Mouse (Mus musculus): ENCODE data around the gene Prl3a1. TPM values are rescaled to one million over a fixed set of nuclear protein-coding genes. Genes with fewer than 3 reads are reported as not detected.

The Prl3a1 gene
- total RNA-seq (2014; rRNA removed; ENCODE audit: low replicate concordance) (not detected in 2 replicates), polyA plus RNA-seq (2015; fragmentation: Nextera tagmentation; extraction: Ambion mirVana) (not detected in 2 replicates)

DNA sequence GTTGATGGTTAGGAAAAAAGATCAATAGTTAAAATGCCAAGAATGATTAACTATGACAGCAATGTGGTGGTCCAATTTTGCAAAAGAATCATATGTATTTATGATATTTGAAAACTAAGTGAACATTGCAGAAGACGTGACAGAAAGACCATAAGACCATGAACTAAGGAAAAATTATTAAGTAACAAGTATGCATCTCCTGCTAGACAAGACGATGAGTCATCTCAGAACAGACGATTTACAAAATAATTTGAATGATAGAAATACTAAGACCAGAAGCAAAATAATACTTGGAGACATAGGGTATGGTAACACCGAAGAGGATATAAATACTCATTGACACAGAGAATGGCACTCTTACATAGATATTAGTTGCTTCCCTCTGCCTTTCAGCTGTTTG lies at the start of gene Prl3a1:
Gene Prl3a1 (plus strand): TSS at position 301 of the 400 bp plus-strand sequence.
- no peak within 1 kb of the TSS for H3K27ac ChIP-seq (ENCODE audit: low read depth)
- H3K27me3 ChIP-seq (ENCODE audit: control insufficient read depth, insufficient read depth, low read length), result no peaks in the 10 kb centered on the region
- no peak for ATAC-seq (ENCODE audit: insufficient read depth, low read depth)
- no peak within 1 kb of the TSS for H3K4me2 ChIP-seq (ENCODE audit: low read depth, low read length)
- TF ChIP-seq CTCF (IDR thresholded peaks at IDR 0.05; ENCODE audit: low read depth) (no peak), EP300 (IDR thresholded peaks at IDR 0.05; ENCODE audit: low read depth) (no peak)
- H3K9ac ChIP-seq (replicated peaks; ENCODE audit: low read depth, low read length), result no peak within 1 kb of the TSS
- H3K36me3 ChIP-seq (replicated peaks; ENCODE audit: control insufficient read depth, insufficient read depth, low read length), result no peaks in the 10 kb centered on the region
- no peaks in the 10 kb centered on the region for H3K4me1 ChIP-seq (ENCODE audit: control insufficient read depth, insufficient read depth)
- WGBS, result 69% methylated on average over 4 of the region's 4 CpGs
- no peak for DNase-seq (ENCODE audit: low spot score)
- H3K4me3 ChIP-seq (ENCODE audit: low read depth, low read length), result no peak within 1 kb of the TSS
- H3K9me3 ChIP-seq (replicated peaks; ENCODE audit: control insufficient read depth, low read length), result no peaks in the 10 kb centered on the region

- H3K36me3 ChIP-seq (replicated peaks; ENCODE audit: control insufficient read depth, insufficient read depth, low read length), result no peaks in the 10 kb centered on the region
- no peaks in the 10 kb centered on the region for H3K9me3 ChIP-seq (replicated peaks; ENCODE audit: control insufficient read depth, low read length)
- H3K9ac ChIP-seq (replicated peaks; ENCODE audit: low read depth, low read length), result no peak within 1 kb of the TSS
- ATAC-seq (ENCODE audit: insufficient read depth, low read depth) (no peak), DNase-seq (ENCODE audit: low spot score) (no peak)
- H3K4me3 ChIP-seq (ENCODE audit: low read depth, low read length), result no peak within 1 kb of the TSS
- no peak for TF ChIP-seq CTCF (IDR thresholded peaks at IDR 0.05; ENCODE audit: low read depth)
- 88% methylated on average over 1 of the region's 1 CpGs for WGBS
- H3K27me3 ChIP-seq (ENCODE audit: control insufficient read depth, insufficient read depth, low read length), result no peaks in the 10 kb centered on the region
- H3K4me1 ChIP-seq (ENCODE audit: control insufficient read depth, insufficient read depth), result no peaks in the 10 kb centered on the region
- no peak within 1 kb of the TSS for H3K4me2 ChIP-seq (ENCODE audit: low read depth, low read length)
- H3K27ac ChIP-seq (ENCODE audit: low read depth), result no peak within 1 kb of the TSS
These were observed 17.7 kb upstream of the Prl3a1 start, which contains the start of gene Prl3b1 for GRCm38 (mm10) chr13:27241547-27241946. Gene Prl3b1, plus strand, starts transcription at chr13:27241847.

- Histone ChIP-seq H3K27me3 (ENCODE audit: control insufficient read depth, insufficient read depth, low read length) (no peaks in the 10 kb centered on the region), H3K9me3 (replicated peaks; ENCODE audit: control insufficient read depth, low read length) (no peaks in the 10 kb centered on the region), H3K27ac (ENCODE audit: low read depth) (no peak within 1 kb of the TSS), H3K4me3 (ENCODE audit: low read depth, low read length) (no peak within 1 kb of the TSS), H3K4me2 (ENCODE audit: low read depth, low read length) (no peak within 1 kb of the TSS), H3K4me1 (ENCODE audit: control insufficient read depth, insufficient read depth) (no peaks in the 10 kb centered on the region), H3K36me3 (replicated peaks; ENCODE audit: control insufficient read depth, insufficient read depth, low read length) (no peaks in the 10 kb centered on the region), H3K9ac (replicated peaks; ENCODE audit: low read depth, low read length) (no peak within 1 kb of the TSS)
- TF ChIP-seq EP300 (IDR thresholded peaks at IDR 0.05; ENCODE audit: low read depth) (no peak), CTCF (IDR thresholded peaks at IDR 0.05; ENCODE audit: low read depth) (no peak)
- no peak for ATAC-seq (ENCODE audit: insufficient read depth, low read depth)
- no peak for DNase-seq (ENCODE audit: low spot score)
- WGBS, result 63% methylated on average over 7 of the region's 7 CpGs
These were observed 53.3 kb downstream of the Prl3a1 start, which contains the start of gene Prl6a1 for GRCm38 (mm10) chr13:27312334-27313225. Gene Prl6a1, plus strand, starts transcription at chr13:27312627.

Other genes starting within 250 kb of the Prl3a1 start
- not detected in 2 replicates for gene Prl, start 201.9 kb upstream of the Prl3a1 start, total RNA-seq (2014; rRNA removed; ENCODE audit: low replicate concordance)
- not detected in 2 replicates for gene Prl, start 201.9 kb upstream of the Prl3a1 start, polyA plus RNA-seq (2015; fragmentation: Nextera tagmentation; extraction: Ambion mirVana)
- not detected in 2 replicates for gene Prl3d1, start 165.2 kb upstream of the Prl3a1 start, total RNA-seq (2014; rRNA removed; ENCODE audit: low replicate concordance)
- gene Prl3d1, start 165.2 kb upstream of the Prl3a1 start, polyA plus RNA-seq (2015; fragmentation: Nextera tagmentation; extraction: Ambion mirVana), result not detected in 2 replicates
- not detected in 2 replicates for gene Prl3d2, start 137.7 kb upstream of the Prl3a1 start, total RNA-seq (2014; rRNA removed; ENCODE audit: low replicate concordance)
- gene Prl3d2, start 137.7 kb upstream of the Prl3a1 start, polyA plus RNA-seq (2015; fragmentation: Nextera tagmentation; extraction: Ambion mirVana), result not detected in 2 replicates
- gene Prl3d3, start 102.6 kb upstream of the Prl3a1 start, total RNA-seq (2014; rRNA removed; ENCODE audit: low replicate concordance), result not detected in 2 replicates
- not detected in 2 replicates for gene Prl3d3, start 102.6 kb upstream of the Prl3a1 start, polyA plus RNA-seq (2015; fragmentation: Nextera tagmentation; extraction: Ambion mirVana)
- gene Prl3c1, start 62.8 kb upstream of the Prl3a1 start, total RNA-seq (2014; rRNA removed; ENCODE audit: low replicate concordance), result not detected in 2 replicates
- gene Prl3c1, start 62.8 kb upstream of the Prl3a1 start, polyA plus RNA-seq (2015; fragmentation: Nextera tagmentation; extraction: Ambion mirVana), result not detected in 2 replicates
- not detected in 2 replicates for gene Prl3b1, start 17.6 kb upstream of the Prl3a1 start, total RNA-seq (2014; rRNA removed; ENCODE audit: low replicate concordance)
- not detected in 2 replicates for gene Prl3b1, start 17.6 kb upstream of the Prl3a1 start, polyA plus RNA-seq (2015; fragmentation: Nextera tagmentation; extraction: Ambion mirVana)
- not detected in 2 replicates for gene Prl6a1, start 53.2 kb downstream of the Prl3a1 start, total RNA-seq (2014; rRNA removed; ENCODE audit: low replicate concordance)
- gene Prl6a1, start 53.2 kb downstream of the Prl3a1 start, polyA plus RNA-seq (2015; fragmentation: Nextera tagmentation; extraction: Ambion mirVana), result not detected in 2 replicates
- not detected in 2 replicates for gene Prl8a2, start 86.2 kb downstream of the Prl3a1 start, total RNA-seq (2014; rRNA removed; ENCODE audit: low replicate concordance)
- not detected in 2 replicates for gene Prl8a2, start 86.2 kb downstream of the Prl3a1 start, polyA plus RNA-seq (2015; fragmentation: Nextera tagmentation; extraction: Ambion mirVana)
- not detected in 2 replicates for gene Prl2b1, start 131.4 kb downstream of the Prl3a1 start, total RNA-seq (2014; rRNA removed; ENCODE audit: low replicate concordance)
- not detected in 2 replicates for gene Prl2b1, start 131.4 kb downstream of the Prl3a1 start, polyA plus RNA-seq (2015; fragmentation: Nextera tagmentation; extraction: Ambion mirVana)
- gene Prl8a6, start 179.3 kb downstream of the Prl3a1 start, total RNA-seq (2014; rRNA removed; ENCODE audit: low replicate concordance), result not detected in 2 replicates
- gene Prl8a6, start 179.3 kb downstream of the Prl3a1 start, polyA plus RNA-seq (2015; fragmentation: Nextera tagmentation; extraction: Ambion mirVana), result not detected in 2 replicates